Mouse (Mus musculus) hindbrain, embryonic 10.5 days (tissue): Measurements from ENCODE around the gene Mthfd2l. TPM values are rescaled to one million over a fixed set of nuclear protein-coding genes. Genes with fewer than 3 reads are reported as not detected.
A peak's percentile ranks its signal among the peaks of the same experiment; 100 is the strongest.

ENCODE experiments used
- DNase-seq: peaks from one replicate; pipeline ENCODE4 v3.0.0-alpha.2; 2017; ENCODE audit warnings: low spot score
- H3K27ac ChIP-seq: fragments of 300-500 bp; sonication (generic); 2 replicates; pipeline ENCODE4 v1.5.1; 2016; ENCODE audit warnings: mild to moderate bottlenecking, moderate library complexity
- H3K27me3 ChIP-seq: fragments of 300-500 bp; sonication (generic); 2 replicates; pipeline ENCODE4 v1.6.1; 2016; ENCODE audit warnings: mild to moderate bottlenecking; ENCODE audit not compliant: poor library complexity, insufficient read depth, severe bottlenecking
- H3K36me3 ChIP-seq: fragments of 300-500 bp; sonication (generic); 2 replicates; pipeline ENCODE4 v1.6.1; 2016; ENCODE audit warnings: mild to moderate bottlenecking, moderate library complexity
- H3K4me1 ChIP-seq: fragments of 300-500 bp; sonication (generic); replicated peaks from 2 replicates; pipeline ENCODE4 v1.6.1; 2016; ENCODE audit warnings: mild to moderate bottlenecking
- H3K4me3 ChIP-seq: fragments of 300-500 bp; sonication (generic); 2 replicates; pipeline ENCODE4 v1.5.1; 2016; ENCODE audit warnings: mild to moderate bottlenecking, moderate library complexity
- H3K9me3 ChIP-seq: fragments of 300-500 bp; sonication (generic); 2 replicates; pipeline ENCODE4 v1.6.1; 2016; ENCODE audit warnings: mild to moderate bottlenecking, moderate library complexity
- WGBS: fragments of 180-500 bp; shearing (Covaris S2); methylation state at CpG from one replicate; pipeline ENCODE4 v1.1.7; 2016; 5-methylcytosine and 5-hydroxymethylcytosine counted together
- polyA plus RNA-seq: library from polyadenylated mRNA; unstranded; fragments of >200 nt; fragmentation: Nextera tagmentation; extraction: Ambion mirVana; gene quantifications from 2 replicates; pipeline ENCODE4 v1.2.1, GENCODE M21; 2016

The Mthfd2l gene
- polyA plus RNA-seq, 1 experiment from 2014 or later, result 71.3 TPM

GRCm38 (mm10) chr5:90964316-90964715 lies 33.4 kb downstream of the Mthfd2l start:
- Histone ChIP-seq H3K36me3 (peaks cover 11% of the 10 kb centered on the region), H3K27ac (no peak overlapping the region), H3K4me3 (no peak overlapping the region), H3K4me1 (no peaks in the 10 kb centered on the region), H3K27me3 (no peaks in the 10 kb centered on the region), H3K9me3 (no peaks in the 10 kb centered on the region)
- DNase-seq, result peak; percentile 13
- WGBS, result 71% methylated on average over 4 of the region's 4 CpGs

GRCm38 (mm10) chr5:90964764-90965163 lies 33.8 kb downstream of the Mthfd2l start:
- no peak overlapping the region for H3K27ac ChIP-seq
- no peaks in the 10 kb centered on the region for H3K4me1 ChIP-seq
- 88% methylated on average over 4 of the region's 4 CpGs for WGBS
- H3K27me3 ChIP-seq, result no peaks in the 10 kb centered on the region
- H3K4me3 ChIP-seq, result no peak overlapping the region
- no peaks in the 10 kb centered on the region for H3K9me3 ChIP-seq
- peaks cover 7% of the 10 kb centered on the region for H3K36me3 ChIP-seq
- no peak for DNase-seq

- H3K27ac ChIP-seq, result no peak overlapping the region
- H3K27me3 ChIP-seq, result no peaks in the 10 kb centered on the region
Measured at GRCm38 (mm10) chr5:90965386-90965785, 34.5 kb downstream of the Mthfd2l start.

GRCm38 (mm10) chr5:90977244-90977643 lies 46.3 kb downstream of the Mthfd2l start:
- H3K4me3 ChIP-seq, result no peak overlapping the region
- no peaks in the 10 kb centered on the region for H3K9me3 ChIP-seq
- peaks cover 22% of the 10 kb centered on the region for H3K36me3 ChIP-seq
- no peaks in the 10 kb centered on the region for H3K4me1 ChIP-seq
- peak; percentile 23 for DNase-seq
- no peaks in the 10 kb centered on the region for H3K27me3 ChIP-seq
- WGBS, result 92% methylated on average over 4 of the region's 4 CpGs
- H3K27ac ChIP-seq, result no peak overlapping the region

More at GRCm38 (mm10) chr5:90965386-90965785, 34.5 kb downstream of the Mthfd2l start:
- Histone ChIP-seq H3K4me1 (no peaks in the 10 kb centered on the region), H3K9me3 (no peaks in the 10 kb centered on the region), H3K4me3 (no peak overlapping the region), H3K36me3 (peaks cover 7% of the 10 kb centered on the region)
- WGBS, result 74% methylated on average over 4 of the region's 4 CpGs
- no peak for DNase-seq

- H3K36me3 ChIP-seq, result peaks cover 15% of the 10 kb centered on the region
- H3K27me3 ChIP-seq, result no peaks in the 10 kb centered on the region
- no peak overlapping the region for H3K27ac ChIP-seq
- no peaks in the 10 kb centered on the region for H3K9me3 ChIP-seq
- no peak for DNase-seq
- 90% methylated on average over 7 of the region's 7 CpGs for WGBS
- H3K4me1 ChIP-seq, result no peaks in the 10 kb centered on the region
- no peak overlapping the region for H3K4me3 ChIP-seq
Measured at GRCm38 (mm10) chr5:90980297-90980696, 49.4 kb downstream of the Mthfd2l start.

GRCm38 (mm10) chr5:90987605-90988004 lies 56.7 kb downstream of the Mthfd2l start:
- Histone ChIP-seq H3K27me3 (no peaks in the 10 kb centered on the region), H3K4me1 (no peaks in the 10 kb centered on the region), H3K36me3 (peaks cover 8% of the 10 kb centered on the region), H3K27ac (no peak overlapping the region), H3K9me3 (no peaks in the 10 kb centered on the region), H3K4me3 (no peak overlapping the region)
- WGBS, result 86% methylated on average over 5 of the region's 5 CpGs
- DNase-seq, result no peak

GRCm38 (mm10) chr5:90988149-90988548 lies 57.2 kb downstream of the Mthfd2l start:
- no peak for DNase-seq
- WGBS, result 86% methylated on average over 3 of the region's 3 CpGs
- Histone ChIP-seq H3K27me3 (no peaks in the 10 kb centered on the region), H3K27ac (no peak overlapping the region), H3K4me3 (no peak overlapping the region), H3K9me3 (no peaks in the 10 kb centered on the region), H3K4me1 (no peaks in the 10 kb centered on the region), H3K36me3 (peaks cover 8% of the 10 kb centered on the region)

- 94% methylated on average over 4 of the region's 4 CpGs for WGBS
- DNase-seq, result no peak
- Histone ChIP-seq H3K36me3 (peaks cover 8% of the 10 kb centered on the region), H3K27ac (no peak overlapping the region), H3K4me1 (no peaks in the 10 kb centered on the region), H3K9me3 (no peaks in the 10 kb centered on the region), H3K4me3 (no peak overlapping the region), H3K27me3 (no peaks in the 10 kb centered on the region)
Measured at GRCm38 (mm10) chr5:90988592-90988991, 57.7 kb downstream of the Mthfd2l start.

GRCm38 (mm10) chr5:90999942-91000341 lies 69.0 kb downstream of the Mthfd2l start:
- no peaks in the 10 kb centered on the region for H3K27me3 ChIP-seq
- WGBS, result 95% methylated on average over 8 of the region's 8 CpGs
- no peaks in the 10 kb centered on the region for H3K4me1 ChIP-seq
- H3K36me3 ChIP-seq, result no peaks in the 10 kb centered on the region
- no peak overlapping the region for H3K27ac ChIP-seq
- no peaks in the 10 kb centered on the region for H3K9me3 ChIP-seq
- no peak overlapping the region for H3K4me3 ChIP-seq
- DNase-seq, result no peak

- no peaks in the 10 kb centered on the region for H3K9me3 ChIP-seq
- H3K4me1 ChIP-seq, result no peaks in the 10 kb centered on the region
- no peaks in the 10 kb centered on the region for H3K27me3 ChIP-seq
- H3K27ac ChIP-seq, result no peak overlapping the region
- DNase-seq, result no peak
- 89% methylated on average over 10 of the region's 10 CpGs for WGBS
- H3K36me3 ChIP-seq, result no peaks in the 10 kb centered on the region
- H3K4me3 ChIP-seq, result no peak overlapping the region
Measured at GRCm38 (mm10) chr5:91015216-91015615, 84.3 kb downstream of the Mthfd2l start.

- 91% methylated on average over 8 of the region's 8 CpGs for WGBS
- H3K4me1 ChIP-seq, result no peaks in the 10 kb centered on the region
- H3K4me3 ChIP-seq, result no peak overlapping the region
- H3K36me3 ChIP-seq, result no peaks in the 10 kb centered on the region
- no peak overlapping the region for H3K27ac ChIP-seq
- no peak for DNase-seq
- H3K9me3 ChIP-seq, result no peaks in the 10 kb centered on the region
- H3K27me3 ChIP-seq, result no peaks in the 10 kb centered on the region
Measured at GRCm38 (mm10) chr5:91023114-91023513, 92.2 kb downstream of the Mthfd2l start.

- H3K9me3 ChIP-seq, result no peaks in the 10 kb centered on the region
- 88% methylated on average over 6 of the region's 6 CpGs for WGBS
- DNase-seq, result no peak
- no peaks in the 10 kb centered on the region for H3K4me1 ChIP-seq
- no peak within 1 kb of the TSS for H3K27ac ChIP-seq
- H3K36me3 ChIP-seq, result no peaks in the 10 kb centered on the region
- H3K27me3 ChIP-seq, result no peaks in the 10 kb centered on the region
- no peak within 1 kb of the TSS for H3K4me3 ChIP-seq
Measured at GRCm38 (mm10) chr5:91027164-91027563, 96.2 kb downstream of the Mthfd2l start, which contains the start of gene Epgn. Gene Epgn (plus strand): TSS chr5:91027464.

GRCm38 (mm10) chr5:91027840-91028239 lies 96.9 kb downstream of the Mthfd2l start:
- DNase-seq, result no peak
- Histone ChIP-seq H3K36me3 (no peaks in the 10 kb centered on the region), H3K27me3 (no peaks in the 10 kb centered on the region), H3K4me1 (no peaks in the 10 kb centered on the region), H3K27ac (no peak overlapping the region), H3K4me3 (no peak overlapping the region), H3K9me3 (no peaks in the 10 kb centered on the region)
- WGBS, result 89% methylated on average over 1 of the region's 1 CpGs

- 92% methylated on average over 2 of the region's 2 CpGs for WGBS
- DNase-seq, result no peak
Measured at GRCm38 (mm10) chr5:91030629-91031028, 99.7 kb downstream of the Mthfd2l start.

More at GRCm38 (mm10) chr5:91030629-91031028, 99.7 kb downstream of the Mthfd2l start:
- Histone ChIP-seq H3K27me3 (no peaks in the 10 kb centered on the region), H3K4me3 (no peak overlapping the region), H3K27ac (no peak overlapping the region), H3K4me1 (no peaks in the 10 kb centered on the region), H3K9me3 (no peaks in the 10 kb centered on the region), H3K36me3 (no peaks in the 10 kb centered on the region)
